Mouse (Mus musculus) CD8-positive naive resting alpha-beta T cell, adult 2 months (primary cell): ENCODE measurements around the gene Actrt1.

Source experiments
- DNase-seq, 2 experiments: peaks; one replicate each; pipeline ENCODE4 v3.0.0; 2022; ENCODE audit warnings: low read depth in 2 of 2, low spot score in 2 of 2

Gene Actrt1

GRCm38 (mm10) chrX:46328707-46329106 is at the start of gene Actrt1:
Gene Actrt1, plus strand, starts transcription at chrX:46329007.
- DNase-seq, result no peak

DNA sequence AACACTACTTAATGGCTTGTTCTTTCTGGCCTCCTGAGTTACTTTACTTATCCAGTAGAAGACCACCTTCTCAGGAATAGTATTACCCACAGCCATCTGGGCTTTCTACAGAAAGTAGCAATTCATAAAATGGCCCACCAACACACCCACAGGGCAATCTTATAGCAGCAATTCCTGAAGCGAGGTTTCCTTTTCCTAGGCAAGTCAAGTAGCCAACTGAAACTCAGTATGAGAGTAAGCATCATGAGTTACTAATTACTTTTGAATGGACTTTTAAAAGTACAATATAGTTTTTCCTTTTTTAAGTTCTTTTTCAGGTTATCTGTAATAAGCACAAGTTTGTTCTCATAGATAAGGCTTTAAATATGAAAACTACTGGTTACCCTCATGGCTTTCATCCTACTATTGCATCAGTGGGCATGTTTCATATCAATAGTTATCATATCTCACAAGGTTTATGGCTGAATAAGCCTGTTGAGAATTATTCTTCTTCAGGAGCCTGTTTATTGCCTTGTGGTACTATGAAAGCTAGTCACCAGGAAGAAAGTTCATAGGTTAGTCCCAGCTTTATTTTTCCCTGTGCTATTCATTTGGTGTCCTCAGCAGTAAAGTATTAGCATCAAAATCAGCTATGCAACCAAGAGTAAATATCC is 2.8 kb downstream of the Actrt1 start:
- DNase-seq, result no peak
